Mouse (Mus musculus) midbrain, embryonic 12.5 days (tissue): Measurements from ENCODE around the gene Phactr1. TPM values are rescaled to one million over a fixed set of nuclear protein-coding genes. Genes with fewer than 3 reads are reported as not detected.

Experiments
- ATAC-seq: fragments of 200-750 bp; cut with Nextera tagmentation; 2 replicates; pipeline ENCODE4 v1.8.0; 2017; ENCODE audit warnings: low read depth, moderate TSS enrichment, moderate library complexity; ENCODE audit not compliant: low FRiP score
- H3K27ac ChIP-seq: fragments of 300-500 bp; sonication (generic); replicated peaks from 2 replicates; pipeline ENCODE4 v1.5.1; 2016; ENCODE audit warnings: mild to moderate bottlenecking
- H3K27me3 ChIP-seq: fragments of 300-500 bp; sonication (generic); 2 replicates; pipeline ENCODE4 v1.6.1; 2016; ENCODE audit warnings: mild to moderate bottlenecking
- H3K36me3 ChIP-seq: fragments of 300-500 bp; sonication (generic); 2 replicates; pipeline ENCODE4 v1.6.1; 2016
- H3K4me1 ChIP-seq: fragments of 300-500 bp; sonication (generic); 2 replicates; pipeline ENCODE4 v1.6.1; 2016
- H3K4me2 ChIP-seq: fragments of 300-500 bp; sonication (generic); replicated peaks from 2 replicates; pipeline ENCODE4 v1.6.1; 2016; ENCODE audit warnings: mild to moderate bottlenecking, moderate library complexity
- H3K4me3 ChIP-seq: fragments of 300-500 bp; sonication (generic); 2 replicates; pipeline ENCODE4 v1.5.1; 2016; ENCODE audit warnings: mild to moderate bottlenecking
- H3K9ac ChIP-seq: fragments of 300-500 bp; sonication (generic); replicated peaks from 2 replicates; pipeline ENCODE4 v1.6.1; 2016; ENCODE audit warnings: mild to moderate bottlenecking, moderate library complexity
- H3K9me3 ChIP-seq: fragments of 300-500 bp; sonication (generic); 2 replicates; pipeline ENCODE4 v1.6.1; 2016; ENCODE audit warnings: mild to moderate bottlenecking
- WGBS: fragments of 180-500 bp; shearing (Covaris S2); methylation state at CpG from one replicate; pipeline ENCODE4 v1.1.7; 2016; 5-methylcytosine and 5-hydroxymethylcytosine counted together
- polyA plus RNA-seq: library from polyadenylated mRNA; unstranded; fragments of >200 nt; fragmentation: Nextera tagmentation; extraction: Ambion mirVana; gene quantifications from 2 replicates; pipeline ENCODE4 v1.2.1, GENCODE M21; 2016

Gene Phactr1
- polyA plus RNA-seq, 1 experiment from 2014 or later: 23.2 TPM

DNA sequence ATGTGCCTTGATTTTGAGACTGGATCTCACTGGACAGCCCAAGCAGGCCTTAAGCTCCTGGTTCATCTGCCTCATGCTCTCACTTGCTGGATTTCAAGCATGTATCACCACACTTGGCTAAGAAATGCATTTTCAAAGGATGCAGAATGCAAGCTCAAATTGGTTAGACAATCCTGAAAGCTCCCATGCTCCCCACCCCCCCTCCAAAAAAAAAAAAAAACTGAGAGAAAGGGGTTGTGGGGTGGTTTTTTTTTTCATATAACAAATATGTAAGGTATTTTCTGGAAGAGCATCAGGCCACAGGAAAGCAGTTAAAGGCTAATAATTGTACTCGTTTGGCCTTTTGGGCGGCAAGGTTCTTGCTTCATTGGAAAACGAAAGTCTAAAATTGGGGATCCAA, 432.7 kb downstream of the Phactr1 start:
- Histone ChIP-seq H3K36me3 (no peaks in the 10 kb centered on the region), H3K4me2 (no peak overlapping the region), H3K4me1 (no peaks in the 10 kb centered on the region), H3K4me3 (no peak overlapping the region), H3K9ac (no peak overlapping the region), H3K9me3 (0 out of 2 replicates have a peak, but pooled peaks cover 5% of the 10 kb centered on the region), H3K27me3 (no peaks in the 10 kb centered on the region), H3K27ac (no peak overlapping the region)
- 89% methylated on average over 3 of the region's 3 CpGs for WGBS
- no peak for ATAC-seq

DNA sequence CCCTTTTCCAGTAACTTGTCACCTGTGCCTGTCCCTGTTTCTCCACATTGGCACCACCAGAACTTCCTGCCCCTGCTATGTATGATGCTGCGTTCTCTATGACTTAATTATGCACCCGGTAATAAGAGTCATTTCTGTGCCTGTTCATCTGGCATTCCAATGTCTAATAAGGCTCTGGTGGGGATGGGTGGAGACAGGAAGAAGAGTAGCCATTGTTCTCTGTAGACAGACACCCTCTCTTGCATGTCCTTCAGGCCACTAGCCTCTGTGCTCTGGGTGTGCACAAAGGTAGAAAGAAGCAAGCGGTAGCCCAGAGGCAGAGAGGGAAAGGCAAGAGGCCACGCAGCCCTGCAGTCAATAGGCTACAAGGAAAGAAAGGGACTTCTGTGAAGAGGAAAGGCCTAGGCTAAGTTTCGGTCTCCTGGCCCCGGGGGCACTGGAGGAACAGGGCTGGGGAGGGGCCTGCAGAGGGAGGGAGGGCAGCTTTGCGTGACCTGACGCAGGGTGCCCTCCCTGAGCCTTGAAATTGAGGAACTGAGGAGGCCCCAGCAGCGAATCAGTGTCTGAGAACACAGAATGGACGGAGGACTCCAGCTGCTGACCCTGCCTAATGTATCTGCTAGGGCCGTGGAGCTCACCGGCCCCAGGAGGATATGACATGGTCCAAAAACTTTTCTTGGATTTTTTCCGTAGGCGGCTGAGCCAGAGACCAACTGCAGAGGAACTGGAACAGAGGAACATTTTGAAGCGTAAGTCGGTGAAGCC, 442.1 kb downstream of the Phactr1 start:
- ATAC-seq: no peak
- Histone ChIP-seq H3K27me3 (no peaks in the 10 kb centered on the region), H3K4me1 (peaks cover 11% of the 10 kb centered on the region), H3K9ac (no peak overlapping the region), H3K4me3 (no peak overlapping the region), H3K36me3 (no peaks in the 10 kb centered on the region), H3K27ac (no peak overlapping the region), H3K4me2 (no peak overlapping the region), H3K9me3 (no peaks in the 10 kb centered on the region)
- 70% methylated on average over 16 of the region's 16 CpGs for WGBS

DNA sequence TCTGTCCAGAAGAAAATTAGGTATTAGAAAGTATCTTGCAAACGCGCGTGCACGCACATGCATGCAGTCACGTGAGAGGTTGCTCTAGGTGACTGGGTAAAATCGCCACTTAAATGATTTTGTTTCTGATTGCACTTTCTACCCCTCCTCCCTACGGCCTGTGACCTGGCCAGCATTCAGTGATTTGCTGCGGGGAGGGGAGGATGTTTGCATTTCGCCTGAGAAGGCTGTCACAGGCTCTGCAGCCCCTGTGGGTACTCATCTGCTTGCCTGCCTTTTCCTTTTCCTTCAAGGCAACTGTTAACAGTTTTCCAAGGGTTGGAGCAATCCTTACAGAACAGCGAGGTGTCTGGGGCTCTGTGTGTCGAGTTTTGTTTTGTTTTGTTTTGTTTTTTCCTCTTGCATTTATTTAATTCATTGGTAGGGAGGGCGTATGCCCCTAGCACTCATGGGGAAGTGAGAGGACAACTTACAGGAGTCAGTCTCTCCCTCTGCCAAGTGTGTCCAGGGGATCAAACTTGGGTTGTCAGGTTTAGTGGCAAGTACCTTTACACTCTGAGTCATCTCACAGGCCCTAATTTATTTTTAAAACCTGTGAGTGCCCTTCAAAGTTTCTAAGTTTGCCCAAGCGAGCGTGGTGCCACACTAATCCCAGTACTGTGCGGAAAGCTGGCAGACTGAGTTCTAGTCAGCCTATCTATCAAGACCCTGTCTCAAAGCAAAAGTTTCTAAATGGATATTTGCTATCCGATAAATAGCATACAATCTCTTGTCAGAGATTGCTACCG, 443.7 kb downstream of the Phactr1 start:
- Histone ChIP-seq H3K4me2 (no peak overlapping the region), H3K4me3 (no peak overlapping the region), H3K4me1 (peaks cover 11% of the 10 kb centered on the region), H3K36me3 (no peaks in the 10 kb centered on the region), H3K9me3 (no peaks in the 10 kb centered on the region), H3K9ac (no peak overlapping the region), H3K27me3 (no peaks in the 10 kb centered on the region), H3K27ac (no peak overlapping the region)
- no peak for ATAC-seq
- WGBS: 55% methylated on average over 17 of the region's 17 CpGs

- peaks cover 11% of the 10 kb centered on the region for H3K4me1 ChIP-seq
- H3K27me3 ChIP-seq: no peaks in the 10 kb centered on the region
- no peaks in the 10 kb centered on the region for H3K36me3 ChIP-seq
- no peak overlapping the region for H3K27ac ChIP-seq
- H3K9me3 ChIP-seq: no peaks in the 10 kb centered on the region
- no peak overlapping the region for H3K4me2 ChIP-seq
- no peak overlapping the region for H3K4me3 ChIP-seq
- no peak overlapping the region for H3K9ac ChIP-seq
- 32% methylated on average over 4 of the region's 4 CpGs for WGBS
- ATAC-seq: no peak
Measured at GRCm38 (mm10) chr13:43124683-43125074, 444.3 kb downstream of the Phactr1 start.

- no peak for ATAC-seq
- no peaks in the 10 kb centered on the region for H3K9me3 ChIP-seq
- no peaks in the 10 kb centered on the region for H3K4me1 ChIP-seq
- no peak overlapping the region for H3K9ac ChIP-seq
- no peaks in the 10 kb centered on the region for H3K27me3 ChIP-seq
- no peak overlapping the region for H3K4me3 ChIP-seq
- no peaks in the 10 kb centered on the region for H3K36me3 ChIP-seq
- WGBS: 80% methylated on average over 6 of the region's 6 CpGs
- no peak overlapping the region for H3K27ac ChIP-seq
- no peak overlapping the region for H3K4me2 ChIP-seq
Measured at GRCm38 (mm10) chr13:43130161-43130560, 449.7 kb downstream of the Phactr1 start.

DNA sequence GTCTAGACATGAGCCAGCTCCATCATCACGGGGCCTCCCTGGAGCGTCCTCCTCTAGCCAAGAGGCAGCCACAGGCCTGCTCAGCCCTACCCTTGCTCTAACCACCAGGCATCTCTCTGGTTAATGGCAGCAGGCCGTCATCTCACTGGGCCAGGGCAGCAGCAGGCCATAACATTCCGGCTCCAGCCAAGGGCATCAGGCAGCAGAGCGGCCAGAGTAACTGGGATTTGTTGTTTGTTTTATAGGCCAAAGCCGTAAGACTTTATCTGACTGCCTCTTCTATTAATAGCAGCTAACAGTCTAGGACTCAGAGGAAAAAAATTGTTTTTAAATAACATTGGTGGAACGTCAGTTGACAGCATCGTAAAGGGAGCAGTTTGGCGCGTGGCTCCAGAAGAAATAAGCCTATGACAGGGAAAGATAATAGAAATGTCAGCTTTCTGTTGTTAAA, 451.3 kb downstream of the Phactr1 start:
- no peaks in the 10 kb centered on the region for H3K4me1 ChIP-seq

DNA sequence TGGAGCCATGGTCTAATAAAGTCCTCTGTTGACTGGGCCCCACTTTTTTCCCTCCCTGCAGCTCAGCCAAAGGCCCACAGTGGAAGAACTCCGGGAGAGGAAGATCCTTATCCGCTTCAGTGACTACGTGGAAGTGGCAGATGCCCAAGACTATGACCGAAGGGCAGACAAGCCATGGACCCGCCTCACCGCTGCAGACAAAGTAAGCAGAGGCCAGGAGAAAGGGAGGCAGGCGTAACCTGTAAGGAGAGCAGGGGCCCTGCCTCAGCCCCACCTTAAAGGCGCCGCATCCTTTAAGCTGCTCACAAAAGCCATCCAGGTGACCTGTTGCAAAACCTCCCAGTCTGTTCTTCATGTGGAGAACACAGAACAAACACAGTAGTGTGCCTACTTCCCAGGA, 452.4 kb downstream of the Phactr1 start:
- H3K4me1 ChIP-seq: no peaks in the 10 kb centered on the region
- no peak overlapping the region for H3K9ac ChIP-seq
- H3K36me3 ChIP-seq: 0 out of 2 replicates have a peak, but pooled peaks cover 3% of the 10 kb centered on the region
- no peak overlapping the region for H3K4me3 ChIP-seq
- H3K9me3 ChIP-seq: no peaks in the 10 kb centered on the region
- no peaks in the 10 kb centered on the region for H3K27me3 ChIP-seq
- H3K27ac ChIP-seq: no peak overlapping the region
- no peak overlapping the region for H3K4me2 ChIP-seq
- ATAC-seq: no peak
- 72% methylated on average over 9 of the region's 9 CpGs for WGBS

More for the DNA sequence above, 451.3 kb downstream of the Phactr1 start:
- no peak overlapping the region for H3K4me2 ChIP-seq
- WGBS: 82% methylated on average over 10 of the region's 10 CpGs
- no peak overlapping the region for H3K27ac ChIP-seq
- 0 out of 2 replicates have a peak, but pooled peaks cover 3% of the 10 kb centered on the region for H3K36me3 ChIP-seq
- no peak overlapping the region for H3K9ac ChIP-seq
- no peaks in the 10 kb centered on the region for H3K9me3 ChIP-seq
- no peaks in the 10 kb centered on the region for H3K27me3 ChIP-seq
- H3K4me3 ChIP-seq: no peak overlapping the region
- no peak for ATAC-seq

- WGBS: 78% methylated on average over 7 of the region's 7 CpGs
Measured at GRCm38 (mm10) chr13:43133400-43133799, 453.0 kb downstream of the Phactr1 start.

GRCm38 (mm10) chr13:43134468-43134867, 454.0 kb downstream of the Phactr1 start:
- no peak overlapping the region for H3K4me3 ChIP-seq
- H3K4me2 ChIP-seq: no peak overlapping the region

More at GRCm38 (mm10) chr13:43133400-43133799, 453.0 kb downstream of the Phactr1 start:
- Histone ChIP-seq H3K4me2 (no peak overlapping the region), H3K27me3 (no peaks in the 10 kb centered on the region), H3K9me3 (no peaks in the 10 kb centered on the region), H3K4me3 (no peak overlapping the region), H3K4me1 (no peaks in the 10 kb centered on the region), H3K36me3 (0 out of 2 replicates have a peak, but pooled peaks cover 3% of the 10 kb centered on the region), H3K9ac (no peak overlapping the region), H3K27ac (no peak overlapping the region)
- ATAC-seq: no peak

DNA sequence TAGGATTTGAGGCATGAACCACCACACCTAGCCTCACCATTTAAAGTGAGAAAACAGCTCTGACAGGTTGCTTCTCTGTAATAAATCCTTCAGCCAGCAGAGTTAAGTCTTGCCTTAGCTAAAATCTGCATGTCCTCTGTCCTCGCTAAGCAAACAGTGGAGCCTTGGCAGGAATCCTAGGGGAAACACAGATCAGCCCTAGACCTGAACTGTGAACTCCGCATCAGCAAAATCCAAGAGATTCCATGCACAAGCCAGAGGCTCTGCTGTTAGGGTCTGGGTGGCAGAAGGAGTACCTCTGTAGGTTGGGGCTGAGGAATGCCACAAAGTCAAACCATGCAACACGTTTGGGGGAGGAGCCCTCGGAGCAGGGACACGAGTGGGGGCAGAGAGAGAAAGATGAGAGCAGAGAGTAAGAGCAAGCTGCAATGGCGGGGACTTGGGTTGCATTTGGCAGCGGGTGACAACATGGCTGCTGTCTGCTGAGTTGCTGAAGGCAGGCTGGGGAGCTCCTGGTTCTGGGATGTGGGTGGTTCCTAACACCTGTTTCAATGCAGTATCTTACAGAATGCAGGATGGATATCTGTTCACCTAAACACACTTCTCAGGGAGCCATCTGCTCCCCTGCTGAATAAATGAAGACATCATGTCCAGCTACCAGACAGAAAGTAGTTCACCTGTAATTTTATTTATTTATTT, 464.4 kb downstream of the Phactr1 start:
- Histone ChIP-seq H3K27me3 (no peaks in the 10 kb centered on the region), H3K9ac (no peak overlapping the region), H3K4me2 (no peak overlapping the region), H3K27ac (no peak overlapping the region), H3K4me1 (no peaks in the 10 kb centered on the region), H3K9me3 (no peaks in the 10 kb centered on the region), H3K36me3 (0 out of 2 replicates have a peak, but pooled peaks cover 1% of the 10 kb centered on the region), H3K4me3 (no peak overlapping the region)
- no peak for ATAC-seq
- 74% methylated on average over 7 of the region's 7 CpGs for WGBS

More at GRCm38 (mm10) chr13:43134468-43134867, 454.0 kb downstream of the Phactr1 start:
- Histone ChIP-seq H3K9me3 (no peaks in the 10 kb centered on the region), H3K4me1 (no peaks in the 10 kb centered on the region), H3K27me3 (no peaks in the 10 kb centered on the region), H3K36me3 (0 out of 2 replicates have a peak, but pooled peaks cover 3% of the 10 kb centered on the region), H3K9ac (no peak overlapping the region), H3K27ac (no peak overlapping the region)
- WGBS: 86% methylated on average over 4 of the region's 4 CpGs
- ATAC-seq: no peak

- WGBS: 72% methylated on average over 8 of the region's 8 CpGs
- H3K4me3 ChIP-seq: no peak overlapping the region
- no peaks in the 10 kb centered on the region for H3K9me3 ChIP-seq
- no peaks in the 10 kb centered on the region for H3K4me1 ChIP-seq
- no peak for ATAC-seq
- no peak overlapping the region for H3K27ac ChIP-seq
- no peaks in the 10 kb centered on the region for H3K27me3 ChIP-seq
- H3K9ac ChIP-seq: no peak overlapping the region
- no peak overlapping the region for H3K4me2 ChIP-seq
- peaks cover 12% of the 10 kb centered on the region; the same call in 1 of the 2 replicates for H3K36me3 ChIP-seq
Measured at GRCm38 (mm10) chr13:43146515-43147258, 466.3 kb downstream of the Phactr1 start.
